Mouse (Mus musculus): ENCODE measurements at regions not wholly inside any gene's neighbourhood (a gene's known extent, or its start where the extent isn't known, plus 50 kb on each side); places are given as distances from the start of the nearest gene placed in this dataset.
A peak's percentile ranks its signal among the peaks of the same experiment; 100 is the strongest.

DNA sequence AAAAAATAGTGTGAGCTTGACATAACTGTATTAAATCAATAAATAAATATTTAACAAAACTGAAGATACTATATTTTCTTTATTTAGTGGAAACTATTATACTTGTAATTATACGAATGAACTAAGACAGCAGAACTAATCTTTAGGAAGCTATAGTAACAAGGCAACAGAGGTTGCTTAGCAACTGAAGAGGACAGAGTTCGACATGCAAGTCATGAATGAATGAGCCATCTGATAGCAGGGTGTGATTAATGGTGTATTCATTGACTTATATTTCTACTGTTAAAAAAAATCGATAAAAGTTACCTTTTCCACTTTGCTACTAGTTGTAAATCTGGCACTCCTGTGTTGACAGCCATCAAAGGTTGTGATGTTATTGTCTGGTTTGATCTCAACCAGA, 557.2 kb upstream of the Cntnap5a start:
- no peak for DNase-seq (ENCODE audit: low read depth, low spot score)

DNA sequence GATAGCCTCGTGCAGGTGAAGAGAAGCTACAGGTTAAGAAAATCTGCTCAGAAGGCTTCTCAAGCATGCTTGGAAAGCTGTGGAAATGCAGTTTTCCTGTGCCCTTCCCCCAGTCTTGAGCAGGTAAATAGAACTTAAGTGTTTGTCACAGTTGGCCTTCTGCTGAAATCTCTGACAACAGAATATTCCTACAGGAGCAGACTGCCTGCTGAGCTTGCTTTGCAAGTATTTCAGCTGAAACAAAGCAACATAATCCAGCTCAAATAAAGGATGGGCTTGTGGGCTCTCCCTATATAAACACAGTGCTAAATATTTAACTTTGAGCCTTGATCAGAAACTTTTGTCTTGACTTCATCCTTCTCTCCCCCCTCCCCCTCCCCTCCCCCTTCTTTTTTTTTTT, 550.3 kb upstream of the Cntnap5a start:
- DNase-seq (ENCODE audit: low read depth, low spot score) = peak; percentile 11

DNA sequence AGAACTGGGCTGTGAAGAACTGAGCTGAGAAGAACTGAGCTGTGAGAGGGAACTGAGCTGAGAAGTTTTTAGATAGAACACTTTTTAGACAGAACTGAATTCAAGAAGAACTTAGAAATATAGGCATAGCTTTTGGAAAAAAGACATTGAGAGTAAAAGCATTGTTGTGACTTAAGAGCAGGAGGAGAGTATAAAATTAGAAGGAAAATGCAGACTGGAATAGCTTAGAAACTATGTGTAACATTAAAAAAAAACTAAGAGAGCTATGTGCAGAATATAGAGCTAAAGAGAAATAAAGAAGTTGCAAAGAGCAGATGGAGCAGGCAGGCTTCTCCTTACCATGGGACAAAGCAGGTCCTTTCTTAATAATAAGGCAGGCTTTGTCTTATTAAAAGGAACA, 540.0 kb upstream of the Cntnap5a start:
- no peak for DNase-seq (ENCODE audit: low read depth, low spot score)
